Mouse (Mus musculus) ES-E14 (cell line): ENCODE data around the gene Cdk2ap1. TPM values are rescaled to one million over a fixed set of nuclear protein-coding genes. Genes with fewer than 3 reads are reported as not detected.
"Not testable (repeated sequence)": the region's sequence is repeated elsewhere in the genome, so short reads cannot be mapped to it uniquely, and the experiment has no call there.

Experiments
- DNase-seq: peaks from one replicate; pipeline ENCODE4 v3.0.0-alpha.2; 2013; ENCODE audit warnings: low read depth, low spot score
- H3K27ac ChIP-seq: 2 replicates; pipeline ENCODE4 v1.5.1; 2012; ENCODE audit warnings: low read depth, mild to moderate bottlenecking, low read length, moderate library complexity, mixed read lengths; ENCODE audit not compliant: poor library complexity, insufficient read depth, severe bottlenecking
- H3K36me3 ChIP-seq: 2 replicates; pipeline ENCODE4 v1.6.1; 2012; ENCODE audit warnings: mild to moderate bottlenecking, low read length, moderate library complexity, mixed read lengths; ENCODE audit not compliant: control insufficient read depth, poor library complexity, insufficient read depth, severe bottlenecking
- H3K4me1 ChIP-seq, 2 experiments: fragments of 150-350 bp in 1 of 2; sonication (generic) in 1 of 2; 2 replicates each; pipeline ENCODE4 v1.6.1; 2012; ENCODE audit warnings: low read length in 2 of 2, mild to moderate bottlenecking in 1 of 2, mixed read lengths in 1 of 2; ENCODE audit not compliant: control insufficient read depth in 2 of 2, insufficient read depth in 2 of 2, poor library complexity in 1 of 2
- H3K4me3 ChIP-seq, 2 experiments: fragments of 150-350 bp in 1 of 2; sonication (generic) in 1 of 2; 2 replicates each; pipeline ENCODE4 v1.5.1; 2012; ENCODE audit warnings: low read length in 2 of 2, low read depth in 1 of 2, mild to moderate bottlenecking in 1 of 2, mixed read lengths in 1 of 2; ENCODE audit not compliant: insufficient read depth in 1 of 2, poor library complexity in 1 of 2, severe bottlenecking in 1 of 2
- H3K9ac ChIP-seq: 2 replicates; pipeline ENCODE4 v1.6.1; 2012; ENCODE audit warnings: low read depth, mild to moderate bottlenecking, low read length, mixed read lengths; ENCODE audit not compliant: poor library complexity, insufficient read depth, severe bottlenecking
- H3K9me3 ChIP-seq: fragments of 150-350 bp; sonication (generic); 2 replicates; pipeline ENCODE4 v1.6.1; 2012; ENCODE audit warnings: low read depth, mild to moderate bottlenecking, low read length; ENCODE audit not compliant: control insufficient read depth, insufficient read depth
- CHD2 ChIP-seq: IDR thresholded peaks from 2 replicates; pipeline ENCODE4 v1.6.1; 2014; ENCODE audit warnings: mild to moderate bottlenecking, low read depth, low read length, inconsistent platforms
- HCFC1 ChIP-seq: IDR thresholded peaks from 2 replicates; pipeline ENCODE4 v1.6.1; 2012; ENCODE audit warnings: low read length, inconsistent platforms, borderline replicate concordance; ENCODE audit not compliant: insufficient read depth
- MAFK ChIP-seq: IDR thresholded peaks from 2 replicates; pipeline ENCODE4 v1.6.1; 2014; ENCODE audit warnings: mild to moderate bottlenecking, low read depth, low read length, inconsistent platforms; ENCODE audit not compliant: insufficient read depth
- ZC3H11A ChIP-seq: IDR thresholded peaks from 2 replicates; pipeline ENCODE4 v1.6.1; 2012; ENCODE audit warnings: low read depth, mild to moderate bottlenecking, inconsistent platforms, low read length, borderline replicate concordance
- ZNF384 ChIP-seq: IDR thresholded peaks from 2 replicates; pipeline ENCODE4 v1.6.1; 2012; ENCODE audit warnings: low read depth, low read length, inconsistent platforms
- in situ Hi-C, 2 experiments: fragments of 600-800 bp; cut with MboI; formaldehyde crosslinking; loops; one replicate each; pipeline ENCODE4 v1.15.1; 2025; ENCODE audit warnings: low sequenced_read_pairs in 2 of 2, inconsistent platforms in 1 of 2; ENCODE audit not compliant: unreplicated experiment in 2 of 2
- total RNA-seq: library from RNA; depleted of rRNA; stranded (reverse); fragments of 300-350 nt; gene quantifications from 2 replicates; pipeline ENCODE4 v1.2.3, GENCODE M21; 2012; rRNA removed

The Cdk2ap1 gene
- total RNA-seq, 1 experiment: 146 TPM

DNA sequence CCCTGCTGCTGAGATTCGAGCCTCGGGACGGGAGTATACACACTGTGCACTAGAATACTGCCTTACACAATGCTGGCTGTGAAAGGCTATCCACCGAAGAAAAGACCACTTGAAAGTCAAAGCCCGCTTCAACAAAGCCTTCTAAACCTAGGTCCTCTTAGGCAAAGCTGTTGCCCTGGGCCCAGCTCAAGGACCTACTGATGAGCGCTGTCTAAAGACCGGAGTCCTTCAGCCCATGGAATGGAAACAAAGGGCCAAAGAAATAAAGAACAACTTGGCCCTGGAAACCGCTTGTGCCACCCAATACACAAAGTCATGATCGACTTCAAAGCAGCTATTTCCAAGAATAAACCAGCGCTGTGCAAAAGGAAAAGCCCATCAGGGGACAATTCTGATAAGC is 53.7 kb downstream of the Cdk2ap1 start:
- Histone ChIP-seq H3K9me3 (no peaks in the 10 kb centered on the region), H3K27ac (no peak overlapping the region), H3K36me3 (peaks cover 9% of the 10 kb centered on the region), H3K4me1 (no peaks in the 10 kb centered on the region; a peak in 1 of 4 replicates), H3K4me3 (no peak overlapping the region), H3K9ac (no peak overlapping the region)
- in situ Hi-C loops: no loop called here
- no peak for DNase-seq
- TF ChIP-seq CHD2: no peak
- no peak for TF ChIP-seq ZNF384
- no peak for TF ChIP-seq MAFK
- TF ChIP-seq HCFC1: no peak
- no peak for TF ChIP-seq ZC3H11A

DNA sequence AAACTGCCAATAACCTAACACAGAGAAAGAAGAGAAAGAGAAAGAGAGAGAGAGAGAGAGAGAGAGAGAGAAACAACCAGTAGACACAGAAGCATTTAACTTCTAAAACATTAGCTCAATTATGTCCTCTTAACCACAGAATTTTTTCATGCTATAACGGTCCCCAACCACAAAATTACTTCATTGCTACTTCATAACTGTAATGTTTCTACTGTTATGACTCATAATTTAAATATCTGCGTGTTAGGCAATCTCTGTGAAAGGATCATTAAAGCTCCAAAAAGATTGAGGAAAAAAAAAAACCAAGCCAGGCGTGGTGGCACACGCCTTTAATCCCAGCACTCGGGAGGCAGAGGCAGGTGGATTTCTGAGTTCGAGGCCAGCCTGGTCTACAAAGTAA is 60.0 kb downstream of the Cdk2ap1 start:
- H3K9ac ChIP-seq: not testable (repeated sequence)

DNA sequence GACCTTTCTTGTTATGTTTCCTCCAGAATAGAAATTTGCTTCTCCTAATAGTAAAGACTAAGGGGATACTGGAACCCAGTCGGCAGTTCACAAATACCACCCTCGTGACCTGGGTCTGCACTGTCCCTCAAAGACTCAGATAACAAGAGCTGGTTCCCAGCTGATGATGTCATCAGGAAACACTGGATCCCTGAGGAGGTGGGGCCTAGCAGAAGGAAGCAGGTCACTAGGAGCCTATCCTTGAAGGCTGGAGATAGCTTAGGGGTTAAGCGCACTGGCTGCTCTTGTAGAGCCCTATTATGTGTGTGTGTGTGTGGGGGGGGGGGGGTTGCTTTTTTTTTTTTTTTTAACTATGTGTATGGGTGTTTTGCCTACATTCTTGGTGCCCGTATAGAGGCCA is 62.8 kb downstream of the Cdk2ap1 start:
- Histone ChIP-seq H3K9ac (no peak overlapping the region), H3K4me1 (no peaks in the 10 kb centered on the region), H3K9me3 (no peaks in the 10 kb centered on the region), H3K36me3 (peaks cover 6% of the 10 kb centered on the region; the same call in 1 of the 2 replicates), H3K27ac (no peak overlapping the region), H3K4me3 (no peak overlapping the region)
- in situ Hi-C loops: no loop called here
- TF ChIP-seq HCFC1 (no peak), ZC3H11A (no peak), MAFK (no peak)
- DNase-seq: peak; percentile 16

More for the DNA sequence above, 60.0 kb downstream of the Cdk2ap1 start:
- H3K27ac ChIP-seq, DNase-seq, H3K4me3 ChIP-seq, H3K9me3 ChIP-seq, H3K4me1 ChIP-seq, in situ Hi-C loops: not testable (repeated sequence)
- peaks cover 10% of the 10 kb centered on the region; the same call in 1 of the 2 replicates for H3K36me3 ChIP-seq

DNA sequence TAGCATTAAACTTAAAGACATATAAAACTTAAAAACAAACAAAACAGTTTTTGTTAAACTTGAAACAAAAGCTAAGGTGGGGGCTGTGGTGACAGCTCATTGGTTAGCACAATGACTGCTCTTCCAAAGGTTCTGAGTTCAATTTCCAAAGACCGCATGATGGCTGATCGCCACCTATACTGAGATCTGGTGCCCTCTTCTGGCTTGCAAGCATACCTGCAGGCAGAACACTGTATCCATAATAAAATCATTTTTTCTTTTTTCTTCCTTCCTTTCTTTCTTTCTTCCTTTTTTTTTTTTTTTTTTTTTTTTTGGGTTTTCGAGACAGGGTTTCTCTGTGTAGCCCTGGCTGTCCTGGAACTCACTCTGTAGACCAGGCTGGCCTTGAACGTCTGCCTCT is 63.6 kb downstream of the Cdk2ap1 start:
- H3K4me3 ChIP-seq, H3K36me3 ChIP-seq, H3K27ac ChIP-seq, H3K9ac ChIP-seq, H3K4me1 ChIP-seq, in situ Hi-C loops, H3K9me3 ChIP-seq: not testable (repeated sequence)
- DNase-seq: peak; percentile 12

DNA sequence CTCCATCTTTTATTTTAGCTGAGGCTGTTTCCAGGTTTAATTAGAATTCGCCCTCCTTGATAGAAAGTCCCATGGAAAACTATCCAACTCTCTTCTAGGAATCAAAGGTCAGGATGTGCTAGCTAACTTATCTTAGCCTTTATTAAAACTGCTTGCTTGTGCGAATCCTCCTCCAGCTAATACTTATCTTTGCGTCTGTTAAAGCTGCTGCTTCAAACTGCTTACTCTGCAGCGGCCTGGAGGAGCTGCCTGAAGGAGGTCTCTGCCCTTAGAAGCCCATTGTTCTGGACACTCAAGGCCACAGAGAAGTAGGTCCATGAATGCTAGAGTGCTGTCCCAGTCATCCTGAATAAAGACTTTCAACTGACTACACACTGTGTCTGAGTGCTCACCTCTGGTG is 66.4 kb downstream of the Cdk2ap1 start:
- Histone ChIP-seq H3K9ac (no peak overlapping the region), H3K36me3 (peaks cover 9% of the 10 kb centered on the region), H3K27ac (no peak overlapping the region), H3K9me3 (no peaks in the 10 kb centered on the region), H3K4me3 (no peak overlapping the region), H3K4me1 (no peaks in the 10 kb centered on the region)
- DNase-seq: no peak
- TF ChIP-seq HCFC1: no peak
- no peak for TF ChIP-seq MAFK
- no peak for TF ChIP-seq ZC3H11A
- no peak for TF ChIP-seq CHD2
- TF ChIP-seq ZNF384: no peak
- in situ Hi-C loops: no loop called here

Other genes with a start within 250 kb of the Cdk2ap1 start
- 33.1 and 37.9 TPM in 2 replicates for gene Arl6ip4, start 247.0 kb downstream of the Cdk2ap1 start, total RNA-seq
- 6.6 and 7.2 TPM in 2 replicates for gene Pitpnm2, start 113.3 kb downstream of the Cdk2ap1 start, total RNA-seq
- gene Mphosph9, start 35.1 kb downstream of the Cdk2ap1 start, total RNA-seq: 15.8 and 18.0 TPM in 2 replicates
- 4.3 and 7.3 TPM in 2 replicates for gene 2810006K23Rik, start 35.0 kb downstream of the Cdk2ap1 start, total RNA-seq
- gene Sbno1, start 62.9 kb upstream of the Cdk2ap1 start, total RNA-seq: 86.4 and 95.2 TPM in 2 replicates
- gene Kmt5a, start 76.8 kb upstream of the Cdk2ap1 start, total RNA-seq: 62.6 and 69.8 TPM in 2 replicates
- 7.3 and 8.9 TPM in 2 replicates for gene Rilpl2, start 115.3 kb upstream of the Cdk2ap1 start, total RNA-seq
- 7.5 and 10.6 TPM in 2 replicates for gene Snrnp35, start 120.1 kb upstream of the Cdk2ap1 start, total RNA-seq
- gene Rilpl1, start 168.3 kb upstream of the Cdk2ap1 start, total RNA-seq: 8.6 and 10.1 TPM in 2 replicates
- 212 and 224 TPM in 2 replicates for gene Tmed2, start 177.6 kb upstream of the Cdk2ap1 start, total RNA-seq
- gene Ddx55, start 189.8 kb upstream of the Cdk2ap1 start, total RNA-seq: 22.8 and 30.7 TPM in 2 replicates
- 51.5 and 60.4 TPM in 2 replicates for gene Eif2b1, start 216.0 kb upstream of the Cdk2ap1 start, total RNA-seq
- 71.5 and 74.1 TPM in 2 replicates for gene Gtf2h3, start 216.1 kb upstream of the Cdk2ap1 start, total RNA-seq